Mouse (Mus musculus) embryonic fibroblast, embryonic 13.5 days (primary cell): ENCODE measurements at regions not wholly inside any gene's neighbourhood (a gene's known extent, or its start where the extent isn't known, plus 50 kb on each side); places are given as distances from the start of the nearest gene placed in this dataset.

Source experiments
- CTCF ChIP-seq: IDR thresholded peaks from 2 replicates; pipeline ENCODE4 v1.5.1; 2011; ENCODE audit warnings: mild to moderate bottlenecking, control low read depth, low read length, moderate library complexity, borderline replicate concordance; ENCODE audit not compliant: insufficient read depth
- POLR2A ChIP-seq: IDR thresholded peaks from 2 replicates; pipeline ENCODE4 v1.6.1; 2011; ENCODE audit warnings: low read depth, mild to moderate bottlenecking, control low read depth, low read length, moderate library complexity

DNA sequence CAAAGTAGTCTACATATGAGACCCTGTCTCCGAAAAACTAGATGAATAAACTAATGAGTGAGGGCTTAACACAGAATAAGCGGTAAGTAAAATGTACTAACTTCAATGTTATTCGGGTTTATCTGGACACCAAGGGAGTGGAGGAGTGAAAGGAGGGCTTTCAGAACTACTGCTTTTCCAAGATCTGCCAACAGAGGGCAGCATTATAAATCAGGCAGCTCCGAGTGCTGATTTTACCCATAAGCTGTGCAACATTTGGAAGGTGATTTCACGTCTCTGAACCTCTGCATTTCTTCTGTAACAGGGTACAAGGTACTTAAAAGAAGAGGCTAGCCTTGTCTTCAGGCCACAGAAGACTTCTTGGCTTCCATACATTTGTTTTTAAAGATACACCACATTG lies 74.2 kb downstream of the Foxi3 start:
- TF ChIP-seq CTCF: no peak
- no peak for TF ChIP-seq POLR2A
